Mouse (Mus musculus) liver, embryonic 14.5 days (tissue): Measurements from ENCODE around the gene Olfr51.

Experiments used
- CTCF ChIP-seq: IDR thresholded peaks from 2 replicates; pipeline ENCODE4 v1.5.1; 2016; ENCODE audit warnings: antibody characterized with exemption, low read depth, control low read depth
- EP300 ChIP-seq: IDR thresholded peaks from 2 replicates; pipeline ENCODE4 v1.6.1; 2016; ENCODE audit warnings: antibody characterized with exemption, low read depth

DNA sequence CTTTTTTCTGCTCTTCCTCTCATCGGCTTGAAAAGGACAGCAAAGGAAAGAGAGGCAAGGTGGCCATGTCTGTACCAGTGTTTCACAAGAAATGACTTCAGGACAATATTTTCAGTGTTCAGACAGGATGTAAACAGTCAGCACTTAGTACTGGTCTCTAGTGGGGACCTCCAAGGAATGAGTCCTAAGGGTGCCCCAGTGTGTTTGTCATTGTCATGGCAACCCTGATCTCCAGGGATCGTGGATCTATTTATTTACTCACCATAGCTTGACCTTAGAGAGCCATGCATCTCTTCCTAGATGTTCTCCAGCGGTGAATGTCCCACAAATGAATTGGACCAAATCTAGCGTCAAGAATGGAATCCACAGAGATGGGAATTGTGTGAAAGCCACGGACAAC lies at the start of gene Olfr51:
- TF ChIP-seq EP300 (no peak), CTCF (no peak)
